ENCODE assay signal across 9 mouse cellular contexts in genomic region chr15:98954425-98955253, GRCm38 (mm10). TPM values are rescaled to one million over a fixed set of nuclear protein-coding genes. Genes with fewer than 3 reads are reported as not detected.
DNase-seq lines count a peak whose midpoint lies in the region; ATAC-seq and TF ChIP-seq lines count a peak whose summit lies in the region.
"Had no signal": no experiment of that assay in that cellular context is flagged by ENCODE, and none has a peak within 500 bp of the region (broad histone marks: within the 10 kb centered on the region; RNA-seq: fewer than 3 reads in every experiment).

No protein-coding gene starts in this region.

- no peak overlapping the region for H3K9ac ChIP-seq in kidney, postnatal 0 days (ENCODE audit: low read depth, low read length)
- peak overlapping the region; percentile 100 for H3K9ac ChIP-seq in forebrain, postnatal 0 days
- peak overlapping the region; percentile 32 for H3K9ac ChIP-seq in limb, embryonic 11.5 days (ENCODE audit: low read length)

- H3K27ac ChIP-seq in kidney, postnatal 0 days: peak overlapping the region; percentile 20; the same call in 1 of the 2 replicates
- H3K27ac ChIP-seq in forebrain, postnatal 0 days (ENCODE audit: low read depth, low read length): peak overlapping the region; percentile 100
- H3K27ac ChIP-seq in limb, embryonic 11.5 days (replicated peaks; ENCODE audit: low read depth, low read length): peak overlapping the region; percentile 23; the same call in 1 of the 2 replicates

- 0 out of 2 replicates have a peak, but pooled peaks cover under 1% of the 10 kb centered on the region for H3K36me3 ChIP-seq in kidney, postnatal 0 days (ENCODE audit: insufficient read depth, low read length)
- H3K36me3 ChIP-seq in forebrain, postnatal 0 days (ENCODE audit: insufficient read depth): 0 out of 2 replicates have a peak, but pooled peaks cover 2% of the 10 kb centered on the region
- no peaks in the 10 kb centered on the region for H3K36me3 ChIP-seq in limb, embryonic 11.5 days (ENCODE audit: control insufficient read depth, insufficient read depth, low read length)

- no peaks in the 10 kb centered on the region for H3K9me3 ChIP-seq in kidney, postnatal 0 days (replicated peaks; ENCODE audit: low read length)
- no peaks in the 10 kb centered on the region for H3K9me3 ChIP-seq in forebrain, postnatal 0 days (ENCODE audit: low read length)
- H3K9me3 ChIP-seq in limb, embryonic 11.5 days (ENCODE audit: control insufficient read depth, low read length): no peaks in the 10 kb centered on the region

- no peak overlapping the region for H3K4me3 ChIP-seq in kidney, postnatal 0 days (replicated peaks; ENCODE audit: low read depth, low read length)
- peak overlapping the region; percentile 81 for H3K4me3 ChIP-seq in forebrain, postnatal 0 days (ENCODE audit: low read depth, low read length)
- H3K4me3 ChIP-seq in limb, embryonic 11.5 days (ENCODE audit: low read depth, low read length): no peak overlapping the region

- H3K4me1 ChIP-seq in kidney, postnatal 0 days (replicated peaks; ENCODE audit: insufficient read depth, low read length): peaks cover 7% of the 10 kb centered on the region
- H3K4me1 ChIP-seq in forebrain, postnatal 0 days (ENCODE audit: insufficient read depth): peaks cover 7% of the 10 kb centered on the region; the same call in 1 of the 2 replicates
- H3K4me1 ChIP-seq in limb, embryonic 11.5 days (ENCODE audit: control insufficient read depth, insufficient read depth, low read length): peaks cover 8% of the 10 kb centered on the region; the same call in 1 of the 2 replicates

- no peak for ATAC-seq in kidney, postnatal 0 days (replicated peaks; ENCODE audit: low FRiP score, low read depth)
- ATAC-seq in forebrain, postnatal 0 days: peak; percentile 17
- no peak for ATAC-seq in limb, embryonic 11.5 days (ENCODE audit: insufficient number of reproducible peaks, low FRiP score, low TSS enrichment, low read depth)
- no peak for ATAC-seq in inflammation-experienced regulatory T-cells, adult 6 months

- H3K27me3 ChIP-seq in kidney, postnatal 0 days (ENCODE audit: insufficient read depth, low read length): no peaks in the 10 kb centered on the region
- no peaks in the 10 kb centered on the region for H3K27me3 ChIP-seq in forebrain, postnatal 0 days (ENCODE audit: insufficient read depth, low read length)
- no peaks in the 10 kb centered on the region for H3K27me3 ChIP-seq in limb, embryonic 11.5 days (ENCODE audit: control insufficient read depth, insufficient read depth, low read length)

- WGBS in kidney, postnatal 0 days: 30% methylated on average over 14 of the region's 14 CpGs
- 4% methylated on average over 14 of the region's 14 CpGs for WGBS in forebrain, postnatal 0 days
- WGBS in limb, embryonic 11.5 days: 27% methylated on average over 14 of the region's 14 CpGs

- no peak for TF ChIP-seq CTCF in kidney, postnatal 0 days (IDR thresholded peaks at IDR 0.05; ENCODE audit: low read depth)
- TF ChIP-seq CTCF in forebrain, postnatal 0 days (IDR thresholded peaks at IDR 0.05; ENCODE audit: low read depth): no peak

- DNase-seq in kidney, postnatal 0 days (ENCODE audit: low spot score): peak; percentile 54
- no peak for DNase-seq in kidney, adult 11 months
- DNase-seq in cerebellum, adult 9-11 months: peak; percentile 67
- peak; percentile 83 for DNase-seq in forebrain, postnatal 0 days
- DNase-seq in limb, embryonic 11.5 days (ENCODE audit: low spot score): peak; percentile 52
- peak; percentile 78 to 85 for DNase-seq in right cerebral cortex, postnatal 10 days (ENCODE audit: low spot score in 2 of 2)
- no peak for DNase-seq in yolk sac, embryonic 10.5 days (ENCODE audit: low spot score)

- H3K4me2 ChIP-seq in kidney, postnatal 0 days (ENCODE audit: low read length): peak overlapping the region; percentile 38
- peak overlapping the region; percentile 61 for H3K4me2 ChIP-seq in forebrain, postnatal 0 days (ENCODE audit: low read depth)
- H3K4me2 ChIP-seq in limb, embryonic 11.5 days (ENCODE audit: low read depth, severe bottlenecking): peak overlapping the region; percentile 13; the same call in 1 of the 2 replicates

RNA-seq across cellular contexts. Expression of gene Tuba1a, which starts 1.1 kb away (rescaled TPM):
- polyA plus RNA-seq in kidney, postnatal 0 days (2015; fragmentation: Nextera tagmentation; extraction: Ambion mirVana): 460 and 537 TPM in 2 replicates
- total RNA-seq in forebrain, postnatal 0 days (2014; rRNA removed): 18,820 and 21,160 TPM in 2 replicates
- 18,258 and 23,279 TPM in 2 replicates for polyA plus RNA-seq in forebrain, postnatal 0 days (2015; fragmentation: Nextera tagmentation; extraction: Ambion mirVana)
- 1,453 and 1,516 TPM in 2 replicates for polyA plus RNA-seq in limb, embryonic 11.5 days (2014; fragmentation: Nextera tagmentation; extraction: Ambion mirVana)
- polyA plus RNA-seq in inflammation-experienced regulatory T-cells, adult 6 months (2017; shearing (Covaris generic)): 100 to 1,000 TPM; 206 to 351 (median 217) TPM

RNA-seq across cellular contexts. Expression of gene Gm49450, which starts 1.3 kb away (rescaled TPM):
- not detected in 2 replicates for polyA plus RNA-seq in kidney, postnatal 0 days (2015; fragmentation: Nextera tagmentation; extraction: Ambion mirVana)
- 1,610 and 2,499 TPM in 2 replicates for total RNA-seq in forebrain, postnatal 0 days (2014; rRNA removed)
- not detected in 2 replicates for polyA plus RNA-seq in forebrain, postnatal 0 days (2015; fragmentation: Nextera tagmentation; extraction: Ambion mirVana)
- not detected in 2 replicates for polyA plus RNA-seq in limb, embryonic 11.5 days (2014; fragmentation: Nextera tagmentation; extraction: Ambion mirVana)
- polyA plus RNA-seq in inflammation-experienced regulatory T-cells, adult 6 months (2017; shearing (Covaris generic)): not detected
- total RNA-seq: heart, postnatal 36 days had no signal

RNA-seq across cellular contexts. Expression of gene Tuba1b, which starts 20.3 kb away (rescaled TPM):
- 903 and 1,010 TPM in 2 replicates for polyA plus RNA-seq in kidney, postnatal 0 days (2015; fragmentation: Nextera tagmentation; extraction: Ambion mirVana)
- total RNA-seq in forebrain, postnatal 0 days (2014; rRNA removed): 1,927 and 1,958 TPM in 2 replicates
- 1,265 and 1,341 TPM in 2 replicates for polyA plus RNA-seq in forebrain, postnatal 0 days (2015; fragmentation: Nextera tagmentation; extraction: Ambion mirVana)
- 2,238 and 2,358 TPM in 2 replicates for polyA plus RNA-seq in limb, embryonic 11.5 days (2014; fragmentation: Nextera tagmentation; extraction: Ambion mirVana)
- polyA plus RNA-seq in inflammation-experienced regulatory T-cells, adult 6 months (2017; shearing (Covaris generic)): 100 to 1,000 TPM; 459 to 882 (median 544) TPM

RNA-seq across cellular contexts. Expression of gene Lmbr1l, which starts 36.6 kb away (rescaled TPM):
- 11.6 and 13.0 TPM in 2 replicates for polyA plus RNA-seq in kidney, postnatal 0 days (2015; fragmentation: Nextera tagmentation; extraction: Ambion mirVana)
- 44.1 and 59.3 TPM in 2 replicates for total RNA-seq in forebrain, postnatal 0 days (2014; rRNA removed)
- polyA plus RNA-seq in forebrain, postnatal 0 days (2015; fragmentation: Nextera tagmentation; extraction: Ambion mirVana): 20.1 and 22.4 TPM in 2 replicates
- polyA plus RNA-seq in limb, embryonic 11.5 days (2014; fragmentation: Nextera tagmentation; extraction: Ambion mirVana): 5.5 and 6.2 TPM in 2 replicates
- 10 to 100 TPM; 17.3 to 46.9 (median 39.3) TPM for polyA plus RNA-seq in inflammation-experienced regulatory T-cells, adult 6 months (2017; shearing (Covaris generic))

RNA-seq across cellular contexts. Expression of gene Dhh, which starts 56.3 kb away (rescaled TPM):
- 2.6 and 2.9 TPM in 2 replicates for polyA plus RNA-seq in kidney, postnatal 0 days (2015; fragmentation: Nextera tagmentation; extraction: Ambion mirVana)
- total RNA-seq in forebrain, postnatal 0 days (2014; rRNA removed): 0.15 and 0.76 TPM in 2 replicates
- polyA plus RNA-seq in forebrain, postnatal 0 days (2015; fragmentation: Nextera tagmentation; extraction: Ambion mirVana): 0.25 and 0.58 TPM in 2 replicates
- polyA plus RNA-seq in limb, embryonic 11.5 days (2014; fragmentation: Nextera tagmentation; extraction: Ambion mirVana): 0.15 and 0.23 TPM in 2 replicates
- under 1 TPM in 1 of 3 experiments, not detected in 2; 0.09 TPM for polyA plus RNA-seq in inflammation-experienced regulatory T-cells, adult 6 months (2017; shearing (Covaris generic))

Comparison
In these comparisons a context has a peak if more than half of its experiments do, and no peak if none do; other contexts are left out.
1. DNase-seq: peak in kidney, postnatal 0 days (single experiment), cerebellum, adult 9-11 months (single experiment), forebrain, postnatal 0 days (single experiment), limb, embryonic 11.5 days (single experiment) and right cerebral cortex, postnatal 10 days (2 of 2); none in kidney, adult 11 months (single experiment) and yolk sac, embryonic 10.5 days (single experiment).
2. H3K27ac ChIP-seq: peak in every context shown above with its lines; median percentile 100 in forebrain, postnatal 0 days; 23 in limb, embryonic 11.5 days; 20 in kidney, postnatal 0 days.
3. RNA of gene Tuba1a, which starts 1.1 kb away (polyA plus RNA-seq): 18,258 to 23,279 TPM in forebrain, postnatal 0 days; 1,453 to 1,516 TPM in limb, embryonic 11.5 days, 460 to 537 TPM in kidney, postnatal 0 days and 206 to 351 TPM in inflammation-experienced regulatory T-cells, adult 6 months; every median in the first group is over 10 times any median in the second.
4. Peak in every context shown above with its lines, with median percentiles within 50 percentile points of each other: H3K4me2 ChIP-seq.